19 mouse cellular contexts compared by ENCODE assay signal in the genomic region with DNA sequence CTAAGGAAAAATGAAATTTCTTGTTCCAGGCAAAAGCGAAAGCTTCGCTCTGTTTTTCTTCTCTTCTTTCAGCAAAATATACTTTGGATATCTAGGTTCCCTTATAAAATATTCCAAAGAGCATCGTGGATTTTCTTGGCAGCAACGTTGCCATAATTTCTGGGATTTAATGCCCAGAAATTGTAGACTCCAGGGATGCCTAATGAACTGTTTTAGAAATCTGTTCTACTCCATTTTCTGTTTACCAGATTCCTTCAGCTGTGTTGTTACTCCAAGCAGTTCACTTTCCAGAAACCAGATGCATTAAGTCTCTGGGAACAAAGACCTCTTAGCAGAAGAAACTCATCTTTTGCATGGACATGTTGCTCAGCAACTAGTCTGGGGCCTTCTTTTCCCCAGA.
"Had no signal": no experiment of that assay in that cellular context is flagged by ENCODE, and none has a peak within 500 bp of the region (broad histone marks: within the 10 kb centered on the region; RNA-seq: fewer than 3 reads in every experiment).

No protein-coding gene starts in this region.

- H3K9me3 ChIP-seq: midbrain, embryonic 12.5 days; midbrain, embryonic 15.5 days; neural tube, embryonic 12.5 days; neural tube, embryonic 15.5 days had no signal

- H3K4me2 ChIP-seq: liver, embryonic 11.5 days; midbrain, embryonic 12.5 days; midbrain, embryonic 15.5 days; neural tube, embryonic 12.5 days; neural tube, embryonic 15.5 days had no signal

- ATAC-seq: intestine, embryonic 16.5 days; liver, postnatal 0 days; midbrain, embryonic 15.5 days had no signal

- H3K9ac ChIP-seq: liver, embryonic 14.5 days; liver, postnatal 0 days; midbrain, embryonic 12.5 days; midbrain, embryonic 15.5 days; neural tube, embryonic 12.5 days; neural tube, embryonic 15.5 days had no signal

- DNase-seq: kidney, adult 18-20 months; kidney, adult 9 months; kidney, postnatal 25 days; layer of hippocampus, adult 9-11 months; liver, postnatal 0 days; lung, postnatal 14 days; right cerebral cortex, adult 18-20 months; right cerebral cortex, postnatal 14 days; thymus, adult 18-20 months; thymus, postnatal 36 days had no signal

- H3K4me3 ChIP-seq: layer of hippocampus, adult 2 months; midbrain, embryonic 12.5 days; midbrain, embryonic 15.5 days; neural tube, embryonic 12.5 days; neural tube, embryonic 15.5 days had no signal

- H3K4me1 ChIP-seq: neural tube, embryonic 12.5 days had no signal

- H3K36me3 ChIP-seq: midbrain, embryonic 12.5 days; midbrain, embryonic 15.5 days; neural tube, embryonic 12.5 days; neural tube, embryonic 15.5 days had no signal

- H3K27me3 ChIP-seq: midbrain, embryonic 12.5 days; midbrain, embryonic 15.5 days; neural tube, embryonic 12.5 days; neural tube, embryonic 15.5 days had no signal

- H3K27ac ChIP-seq: layer of hippocampus, adult 2 months; liver, embryonic 14.5 days; macrophage; midbrain, embryonic 12.5 days; midbrain, embryonic 15.5 days; neural tube, embryonic 12.5 days; neural tube, embryonic 15.5 days had no signal
